Mouse (Mus musculus): ENCODE data around the gene Gorab.
A peak's percentile ranks its signal among the peaks of the same experiment; 100 is the strongest.

DNA sequence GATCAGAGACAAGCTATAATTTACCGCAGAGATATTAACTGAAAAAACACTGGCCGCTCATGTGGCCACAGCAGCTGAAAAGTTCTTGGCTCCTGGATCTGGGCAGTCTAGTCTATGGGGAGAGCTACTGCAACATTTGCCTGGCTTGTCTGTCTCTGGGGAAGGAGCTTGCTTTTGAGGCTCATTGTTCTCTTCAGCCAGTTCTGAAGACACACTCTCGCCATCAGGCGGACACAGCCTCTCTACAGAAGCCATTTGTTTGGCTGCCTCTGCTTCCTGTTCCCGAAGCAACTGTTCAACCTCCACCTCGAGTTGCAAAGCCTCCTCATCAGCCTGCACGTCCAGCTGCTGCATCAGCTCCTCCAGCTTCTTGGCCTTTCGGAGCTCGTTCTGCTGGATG is 17.3 kb downstream of the Gorab start:
- TF ChIP-seq CTCF (IDR thresholded peaks at IDR 0.05; ENCODE audit: low read depth) = peak; percentile 17; the same call in 1 of the 2 replicates
- no peak for TF ChIP-seq EP300 (IDR thresholded peaks at IDR 0.05; ENCODE audit: low read depth)

Measured in heart, postnatal 0 days (tissue).